Mouse (Mus musculus): ENCODE measurements around the gene Ush1c. TPM values are rescaled to one million over a fixed set of nuclear protein-coding genes. Genes with fewer than 3 reads are reported as not detected.

Ush1c gene
- total RNA-seq, 2 experiments from 2014 or later: 4.5 to 4.8 TPM

Other genes with a start within 250 kb of the Ush1c start
- gene Abcc6, start 208.2 kb downstream of the Ush1c start, total RNA-seq (2021): not detected
- gene Nomo1, start 204.8 kb downstream of the Ush1c start, total RNA-seq (2021): 10 to 100 TPM; 88.0 to 95.9 TPM
- gene Kcnj11, start 137.7 kb downstream of the Ush1c start, total RNA-seq (2021): 100 to 1,000 TPM; 114 to 120 TPM
- gene Abcc8, start 58.5 kb downstream of the Ush1c start, total RNA-seq (2021): 10 to 100 TPM; 40.7 to 52.5 TPM
- under 1 TPM; 0.05 TPM for gene Otog, start 2.5 kb upstream of the Ush1c start, total RNA-seq (2021)
- not detected for gene Myod1, start 138.0 kb upstream of the Ush1c start, total RNA-seq (2021)
- gene Kcnc1, start 158.0 kb upstream of the Ush1c start, total RNA-seq (2021): under 1 TPM; 0.41 to 0.45 TPM